Mouse (Mus musculus): Measurements from ENCODE around the gene Olfr630. TPM values are rescaled to one million over a fixed set of nuclear protein-coding genes. Genes with fewer than 3 reads are reported as not detected.
"Not testable (repeated sequence)": the region's sequence is repeated elsewhere in the genome, so short reads cannot be mapped to it uniquely, and the experiment has no call there.

Olfr630 gene
- not detected in 2 replicates for polyA plus RNA-seq (2015; fragmentation: Nextera tagmentation; extraction: Ambion mirVana)

DNA sequence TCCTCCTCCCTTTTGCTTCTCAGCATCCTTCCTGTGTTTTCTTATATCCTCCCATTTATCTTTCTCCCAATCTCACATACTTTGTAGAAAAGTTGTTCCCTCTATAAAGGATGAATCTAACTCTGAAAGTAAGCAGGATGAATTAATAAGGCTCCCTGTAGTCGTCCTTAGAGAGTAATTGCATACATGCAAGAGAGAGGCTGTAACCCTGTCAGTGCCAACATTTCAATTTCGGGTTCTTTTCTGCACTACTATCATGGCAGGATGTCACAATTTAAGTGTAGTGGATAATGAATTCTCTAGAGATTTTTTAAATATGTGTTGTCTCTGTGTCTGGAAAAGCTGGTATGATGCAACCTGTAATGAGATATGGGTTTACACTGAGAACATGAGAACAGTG, at the start of gene Olfr630:
Gene Olfr630, minus strand, starts transcription at position 101 of the 400 bp plus-strand sequence.
- H3K4me1 ChIP-seq = no peaks in the 10 kb centered on the region
- H3K27me3 ChIP-seq (replicated peaks) = no peaks in the 10 kb centered on the region
- no peak for ATAC-seq (ENCODE audit: low FRiP score)
- no peaks in the 10 kb centered on the region for H3K9me3 ChIP-seq (replicated peaks)
- H3K27ac ChIP-seq (replicated peaks) = no peak within 1 kb of the TSS
- no peak within 1 kb of the TSS for H3K4me2 ChIP-seq
- 53% methylated on average over 2 of the region's 2 CpGs for WGBS
- no peaks in the 10 kb centered on the region for H3K36me3 ChIP-seq
- H3K9ac ChIP-seq (replicated peaks) = no peak within 1 kb of the TSS
- no peak within 1 kb of the TSS for H3K4me3 ChIP-seq (replicated peaks)

DNA sequence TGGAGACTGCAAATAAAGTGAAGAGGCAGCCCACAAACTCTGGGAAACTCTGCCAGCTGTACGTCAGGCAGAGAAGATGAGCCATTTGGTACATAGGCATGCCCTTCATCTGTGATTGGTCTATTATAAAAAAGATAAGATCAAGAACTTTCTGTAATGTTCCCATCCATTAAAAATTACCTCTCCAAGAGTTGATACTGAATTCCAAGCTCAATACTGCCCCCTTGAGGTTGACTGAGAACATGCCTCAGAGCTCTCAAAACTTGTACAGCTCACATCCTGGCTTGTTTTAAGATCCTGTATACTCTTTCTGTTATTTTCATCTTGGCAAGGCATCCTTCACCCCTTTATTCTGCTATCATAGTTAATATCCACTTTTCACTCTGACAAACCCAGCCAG, 49.7 kb upstream of the Olfr630 start:
- WGBS = 75% methylated on average over 1 of the region's 1 CpGs
- Histone ChIP-seq H3K4me3 (replicated peaks) (no peak overlapping the region), H3K4me2 (no peak overlapping the region), H3K9me3 (replicated peaks) (no peaks in the 10 kb centered on the region), H3K4me1 (no peaks in the 10 kb centered on the region), H3K36me3 (no peaks in the 10 kb centered on the region), H3K27me3 (replicated peaks) (no peaks in the 10 kb centered on the region), H3K9ac (replicated peaks) (no peak overlapping the region), H3K27ac (replicated peaks) (no peak overlapping the region)
- ATAC-seq (ENCODE audit: low FRiP score) = no peak

DNA sequence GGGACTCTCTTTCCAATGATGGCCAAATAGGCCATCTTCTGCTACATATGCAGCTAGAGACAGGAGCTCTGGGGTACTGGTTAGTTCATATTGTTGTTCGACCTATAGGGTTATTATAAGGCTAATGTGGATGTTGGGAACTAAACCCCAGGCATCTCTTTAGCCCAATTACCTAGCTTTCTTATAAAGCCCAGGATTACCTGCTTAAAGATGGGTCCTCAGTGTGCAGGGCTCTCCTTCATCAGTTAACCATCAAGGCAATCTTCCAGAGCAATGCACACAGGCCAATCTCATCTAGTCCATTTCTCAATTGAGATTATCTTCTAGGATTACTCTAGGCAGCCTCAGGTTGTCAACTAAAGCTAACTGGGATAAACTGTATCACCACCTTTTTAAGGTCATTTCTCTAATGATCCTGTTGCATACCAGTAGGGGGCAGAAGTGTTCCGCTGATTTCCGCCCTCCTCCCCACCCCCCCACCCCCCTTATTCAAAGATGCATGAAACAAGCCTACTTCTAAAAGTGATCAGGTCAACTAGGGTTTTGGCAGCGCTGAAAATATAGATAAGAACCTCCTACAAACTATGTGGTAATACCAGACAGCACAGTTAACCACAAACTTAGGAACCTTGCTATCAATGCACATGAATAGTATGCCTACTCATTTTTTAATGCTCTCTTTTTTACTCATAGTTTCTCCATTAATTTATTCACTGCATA, 35.7 kb upstream of the Olfr630 start:
- Histone ChIP-seq H3K36me3 (no peaks in the 10 kb centered on the region), H3K9ac (replicated peaks) (no peak overlapping the region), H3K9me3 (replicated peaks) (no peaks in the 10 kb centered on the region), H3K4me3 (replicated peaks) (no peak overlapping the region), H3K4me1 (no peaks in the 10 kb centered on the region), H3K4me2 (no peak overlapping the region), H3K27me3 (replicated peaks) (no peaks in the 10 kb centered on the region), H3K27ac (replicated peaks) (no peak overlapping the region)
- ATAC-seq (ENCODE audit: low FRiP score) = no peak
- WGBS = 41% methylated on average over 4 of the region's 4 CpGs

- H3K27ac ChIP-seq (replicated peaks) = no peak within 1 kb of the TSS
- no peak within 1 kb of the TSS for H3K9ac ChIP-seq (replicated peaks)
- H3K4me1 ChIP-seq = no peaks in the 10 kb centered on the region
- no peak for ATAC-seq (ENCODE audit: low FRiP score)
- H3K4me3 ChIP-seq (replicated peaks) = no peak within 1 kb of the TSS
- no peaks in the 10 kb centered on the region for H3K27me3 ChIP-seq (replicated peaks)
- H3K36me3 ChIP-seq = no peaks in the 10 kb centered on the region
- no peaks in the 10 kb centered on the region for H3K9me3 ChIP-seq (replicated peaks)
- no peak within 1 kb of the TSS for H3K4me2 ChIP-seq
- WGBS = 86% methylated on average over 3 of the region's 3 CpGs
Measured at GRCm38 (mm10) chr7:103791721-103792120, 34.6 kb upstream of the Olfr630 start, which contains the start of gene Olfr67. TSS of gene Olfr67 (minus strand) at chr7:103791821.

GRCm38 (mm10) chr7:103779598-103779997, 22.5 kb upstream of the Olfr630 start, which contains the start of gene Olfr68:
TSS of gene Olfr68 (minus strand) at chr7:103779698.
- H3K27ac ChIP-seq (replicated peaks) = no peak within 1 kb of the TSS
- H3K4me3 ChIP-seq (replicated peaks) = no peak within 1 kb of the TSS
- WGBS = 77% methylated on average over 3 of the region's 3 CpGs

DNA sequence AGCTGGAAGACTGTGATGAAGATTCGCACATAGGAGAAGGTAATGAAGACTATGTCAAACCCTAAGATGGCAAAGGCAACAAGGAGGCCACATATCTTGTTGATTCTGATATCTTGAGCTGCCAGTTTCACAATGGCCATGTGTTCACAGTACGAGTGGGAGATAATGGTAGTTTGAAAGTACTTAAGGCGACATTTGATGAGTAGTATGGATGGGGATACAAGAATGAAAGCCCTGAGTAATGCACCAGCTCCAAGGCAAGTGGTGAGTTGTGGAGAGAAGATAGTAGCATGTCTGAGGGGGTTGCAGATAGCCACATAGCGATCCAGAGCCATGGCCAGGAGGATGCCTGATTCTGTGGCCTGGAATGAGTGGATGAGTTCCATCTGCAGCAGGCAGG, 20.5 kb upstream of the Olfr630 start:
- not testable (repeated sequence) for H3K9me3 ChIP-seq (replicated peaks); H3K4me2 ChIP-seq; H3K27ac ChIP-seq (replicated peaks); H3K9ac ChIP-seq (replicated peaks); H3K4me1 ChIP-seq; H3K36me3 ChIP-seq; ATAC-seq (ENCODE audit: low FRiP score); H3K27me3 ChIP-seq (replicated peaks); H3K4me3 ChIP-seq (replicated peaks)
- WGBS = 93% methylated on average over 4 of the region's 4 CpGs

More at GRCm38 (mm10) chr7:103779598-103779997, 22.5 kb upstream of the Olfr630 start, which contains the start of gene Olfr68:
- H3K36me3 ChIP-seq = no peaks in the 10 kb centered on the region
- ATAC-seq (ENCODE audit: low FRiP score) = no peak
- H3K9ac ChIP-seq (replicated peaks) = no peak within 1 kb of the TSS
- no peaks in the 10 kb centered on the region for H3K27me3 ChIP-seq (replicated peaks)
- H3K4me2 ChIP-seq = no peak within 1 kb of the TSS
- H3K9me3 ChIP-seq (replicated peaks) = no peaks in the 10 kb centered on the region
- no peaks in the 10 kb centered on the region for H3K4me1 ChIP-seq

DNA sequence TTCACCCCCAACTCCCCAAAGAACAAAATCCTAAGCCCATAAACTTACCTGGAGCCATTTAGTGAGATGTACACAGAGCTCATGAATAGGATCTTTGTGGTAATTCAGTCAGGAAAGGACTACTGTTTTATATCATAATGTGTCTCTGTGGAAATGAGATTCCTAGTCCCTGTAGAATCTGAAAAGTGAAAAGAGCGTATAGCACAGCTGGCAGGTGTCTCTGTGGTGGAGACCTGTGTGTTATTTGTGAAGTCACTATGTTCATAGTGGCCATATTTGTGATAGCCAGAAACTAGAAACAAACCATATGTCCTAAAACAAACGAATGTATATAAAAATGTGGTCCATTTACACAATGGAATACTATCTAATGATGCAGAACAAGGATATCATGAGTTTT, 14.4 kb upstream of the Olfr630 start, which contains the start of gene Olfr69:
Gene Olfr69, minus strand, starts transcription at position 101 of the 400 bp plus-strand sequence.
- Histone ChIP-seq H3K4me1 (no peaks in the 10 kb centered on the region), H3K36me3 (no peaks in the 10 kb centered on the region), H3K9ac (replicated peaks) (no peak within 1 kb of the TSS), H3K27ac (replicated peaks) (no peak within 1 kb of the TSS), H3K4me3 (replicated peaks) (no peak within 1 kb of the TSS), H3K4me2 (no peak within 1 kb of the TSS), H3K9me3 (replicated peaks) (no peaks in the 10 kb centered on the region), H3K27me3 (replicated peaks) (no peaks in the 10 kb centered on the region)
- ATAC-seq (ENCODE audit: low FRiP score) = no peak
- 79% methylated on average over 2 of the region's 2 CpGs for WGBS

DNA sequence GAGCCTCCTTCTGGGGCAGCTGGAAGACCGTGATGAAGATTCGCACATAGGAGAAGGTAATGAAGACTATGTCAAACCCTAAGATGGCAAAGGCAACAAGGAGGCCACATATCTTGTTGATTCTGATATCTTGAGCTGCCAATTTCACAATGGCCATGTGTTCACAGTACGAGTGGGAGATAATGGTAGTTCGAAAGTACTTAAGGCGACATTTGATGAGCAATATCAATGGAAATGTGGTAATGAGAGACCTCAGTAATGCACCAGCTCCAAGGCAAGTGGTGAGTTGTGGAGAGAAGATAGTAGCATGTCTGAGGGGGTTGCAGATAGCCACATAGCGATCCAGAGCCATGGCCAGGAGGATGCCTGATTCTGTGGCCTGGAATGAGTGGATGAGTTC, 10.6 kb upstream of the Olfr630 start:
- 93% methylated on average over 6 of the region's 6 CpGs for WGBS

DNA sequence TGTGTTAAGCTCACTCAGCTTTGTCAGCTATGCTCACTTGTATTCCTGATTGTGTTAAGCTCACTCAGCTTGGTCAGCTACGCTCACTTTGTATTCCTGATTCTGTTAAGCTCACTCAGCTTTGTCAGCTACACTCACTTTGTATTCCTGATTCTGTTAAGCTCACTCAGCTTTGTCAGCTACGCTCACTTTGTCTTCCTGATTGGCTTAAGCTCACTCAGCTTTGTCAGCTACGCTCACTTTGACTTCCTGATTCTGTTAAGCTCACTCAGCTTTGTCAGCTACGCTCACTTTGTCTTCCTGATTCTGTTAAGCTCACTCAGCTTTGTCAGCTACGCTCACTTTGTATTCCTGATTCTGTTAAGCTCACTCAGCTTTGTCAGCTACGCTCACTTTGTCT, 5.1 kb upstream of the Olfr630 start:
- not testable (repeated sequence) for H3K4me2 ChIP-seq; H3K9ac ChIP-seq (replicated peaks); ATAC-seq (ENCODE audit: low FRiP score); H3K4me3 ChIP-seq (replicated peaks); H3K9me3 ChIP-seq (replicated peaks); H3K27ac ChIP-seq (replicated peaks); H3K27me3 ChIP-seq (replicated peaks); H3K36me3 ChIP-seq; H3K4me1 ChIP-seq
- WGBS = 87% methylated on average over 6 of the region's 6 CpGs

More for the DNA sequence above, 10.6 kb upstream of the Olfr630 start:
- H3K27me3 ChIP-seq (replicated peaks); H3K4me3 ChIP-seq (replicated peaks); H3K4me1 ChIP-seq; H3K9ac ChIP-seq (replicated peaks); H3K27ac ChIP-seq (replicated peaks); ATAC-seq (ENCODE audit: low FRiP score); H3K4me2 ChIP-seq; H3K36me3 ChIP-seq; H3K9me3 ChIP-seq (replicated peaks): not testable (repeated sequence)

DNA sequence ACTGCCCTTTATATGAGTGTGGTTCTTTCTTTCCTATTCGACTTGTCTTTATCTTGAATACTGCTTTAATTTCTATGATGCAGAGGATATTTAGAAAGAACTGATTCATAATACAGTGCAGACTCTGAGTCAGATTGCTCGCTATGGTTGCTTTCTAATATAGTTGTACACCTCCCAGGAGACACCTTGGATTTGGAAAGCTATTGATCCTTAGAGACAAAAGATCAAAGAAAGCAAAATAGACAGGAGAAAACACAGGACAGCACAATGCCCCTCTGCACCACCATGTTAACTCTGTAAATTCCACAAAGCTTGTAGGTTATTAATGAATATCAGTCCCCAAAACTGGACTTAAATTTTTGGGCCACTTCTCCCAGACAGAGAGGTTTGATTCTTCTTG, 12.3 kb downstream of the Olfr630 start, which contains the start of gene Olfr629:
Gene Olfr629, minus strand, starts transcription at position 101 of the 400 bp plus-strand sequence.
- no peaks in the 10 kb centered on the region for H3K9me3 ChIP-seq (replicated peaks)
- H3K36me3 ChIP-seq = no peaks in the 10 kb centered on the region
- 83% methylated on average over 2 of the region's 2 CpGs for WGBS
- H3K4me1 ChIP-seq = no peaks in the 10 kb centered on the region
- H3K27ac ChIP-seq (replicated peaks) = no peak within 1 kb of the TSS
- no peaks in the 10 kb centered on the region for H3K27me3 ChIP-seq (replicated peaks)
- H3K4me3 ChIP-seq (replicated peaks) = no peak within 1 kb of the TSS
- no peak within 1 kb of the TSS for H3K4me2 ChIP-seq
- no peak for ATAC-seq (ENCODE audit: low FRiP score)
- no peak within 1 kb of the TSS for H3K9ac ChIP-seq (replicated peaks)

GRCm38 (mm10) chr7:103730074-103730473, 27.1 kb downstream of the Olfr630 start, which contains the start of gene Olfr628:
TSS of gene Olfr628 (plus strand) at chr7:103730374.
- Histone ChIP-seq H3K4me3 (replicated peaks) (no peak within 1 kb of the TSS), H3K9me3 (replicated peaks) (no peaks in the 10 kb centered on the region), H3K9ac (replicated peaks) (no peak within 1 kb of the TSS), H3K4me2 (no peak within 1 kb of the TSS), H3K36me3 (no peaks in the 10 kb centered on the region), H3K27ac (replicated peaks) (no peak within 1 kb of the TSS), H3K4me1 (no peaks in the 10 kb centered on the region), H3K27me3 (replicated peaks) (no peaks in the 10 kb centered on the region)
- no peak for ATAC-seq (ENCODE audit: low FRiP score)
- WGBS = 97% methylated on average over 1 of the region's 1 CpGs

DNA sequence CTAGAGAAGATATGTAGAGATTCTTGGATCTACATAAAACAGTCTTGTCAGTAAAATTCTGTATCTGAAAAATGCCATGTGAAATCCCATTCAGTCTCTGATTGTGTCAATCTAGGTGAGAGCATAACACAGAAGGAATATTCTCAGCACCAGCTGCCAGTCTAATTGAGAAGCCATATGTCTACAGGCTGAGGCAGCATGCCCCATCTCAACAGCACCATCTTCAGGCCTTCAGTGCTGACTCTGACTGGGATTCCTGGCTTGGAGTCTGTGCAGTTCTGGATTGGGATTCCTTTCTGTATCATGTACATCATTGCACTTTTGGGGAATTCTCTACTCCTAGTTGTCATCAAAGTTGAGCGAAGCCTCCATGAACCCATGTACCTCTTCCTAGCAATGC, 40.7 kb downstream of the Olfr630 start:
- not testable (repeated sequence) for ATAC-seq (ENCODE audit: low FRiP score); H3K36me3 ChIP-seq; H3K9ac ChIP-seq (replicated peaks); H3K4me2 ChIP-seq; H3K4me1 ChIP-seq; H3K9me3 ChIP-seq (replicated peaks); H3K4me3 ChIP-seq (replicated peaks); H3K27ac ChIP-seq (replicated peaks); H3K27me3 ChIP-seq (replicated peaks)
- whole genome bisulfite sequencing = 87% methylated on average over 1 of the region's 1 CpGs
